ENCODE assay signal across 8 mouse cellular contexts in the genomic region with DNA sequence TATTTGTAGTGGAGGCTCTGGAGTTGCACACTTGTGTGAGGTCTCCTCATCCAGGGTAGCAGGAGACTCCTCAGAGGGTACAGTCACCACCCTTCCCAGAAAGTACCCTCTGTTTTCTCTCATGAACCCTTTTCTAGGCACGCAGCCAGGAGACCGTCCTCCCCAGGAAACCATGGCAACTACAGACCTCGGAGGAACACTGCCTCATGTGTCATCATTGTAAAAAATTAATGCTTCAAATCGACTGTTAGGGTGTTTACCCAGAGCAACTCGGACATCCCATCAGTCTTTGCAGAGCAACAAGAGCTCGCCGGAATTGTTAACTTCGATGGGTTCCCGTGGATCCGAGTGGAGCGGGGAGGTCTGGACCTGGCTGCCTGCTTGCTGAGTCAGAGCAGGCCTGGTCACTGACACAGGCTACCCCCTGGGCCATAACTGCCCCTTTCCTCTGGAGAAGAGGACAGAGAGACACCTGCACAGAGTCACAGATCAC.
A peak's percentile ranks its signal among the peaks of the same experiment; 100 is the strongest.
DNase-seq lines count a peak whose midpoint lies in the region; ATAC-seq lines count a peak whose summit lies in the region.

No protein-coding gene starts in this region.

- ATAC-seq in heart, embryonic 15.5 days (replicated peaks; ENCODE audit: insufficient number of reproducible peaks, insufficient read depth, low FRiP score, low read depth): no peak; the same call in 1 of the 2 replicates

- 60% methylated on average over 11 of the region's 11 CpGs for WGBS in heart, embryonic 10.5 days
- 35% methylated on average over 11 of the region's 11 CpGs for WGBS in heart, embryonic 15.5 days

- H3K36me3 ChIP-seq in heart, embryonic 10.5 days: no peaks in the 10 kb centered on the region
- no peaks in the 10 kb centered on the region for H3K36me3 ChIP-seq in heart, embryonic 15.5 days

- H3K9ac ChIP-seq in heart, embryonic 15.5 days: no peak overlapping the region

- no peaks in the 10 kb centered on the region for H3K27me3 ChIP-seq in heart, embryonic 10.5 days (ENCODE audit: insufficient read depth, poor library complexity, severe bottlenecking)
- H3K27me3 ChIP-seq in heart, embryonic 15.5 days: no peaks in the 10 kb centered on the region

- H3K4me2 ChIP-seq in heart, embryonic 15.5 days: no peak overlapping the region

- H3K4me1 ChIP-seq in heart, embryonic 10.5 days: peaks cover 38% of the 10 kb centered on the region
- H3K4me1 ChIP-seq in heart, embryonic 15.5 days (replicated peaks): peaks cover 35% of the 10 kb centered on the region

- peak overlapping the region; percentile 82 for H3K27ac ChIP-seq in heart, embryonic 10.5 days
- peak overlapping the region; percentile 29 for H3K27ac ChIP-seq in heart, embryonic 15.5 days

- H3K4me3 ChIP-seq in heart, embryonic 10.5 days: no peak overlapping the region
- H3K4me3 ChIP-seq in heart, embryonic 15.5 days: no peak overlapping the region

- no peaks in the 10 kb centered on the region for H3K9me3 ChIP-seq in heart, embryonic 10.5 days
- no peaks in the 10 kb centered on the region for H3K9me3 ChIP-seq in heart, embryonic 15.5 days (replicated peaks)

- DNase-seq in heart, embryonic 10.5 days (ENCODE audit: low spot score): no peak
- DNase-seq in heart, postnatal 25 days (ENCODE audit: low spot score): no peak
- DNase-seq in T-cell, adult 2 months (ENCODE audit: low spot score): peak; percentile 30
- DNase-seq in kidney, postnatal 36 days: peak; percentile 32 to 44
- peak; percentile 56 to 61 for DNase-seq in lung, postnatal 4 days
- DNase-seq in yolk sac, embryonic 10.5 days (ENCODE audit: low spot score): no peak
- no peak for DNase-seq in cerebellum, adult 8-10 months

- intact Hi-C loops in heart, postnatal 25 days (cut with DNase I): no loop called here

Comparison
In these comparisons a context has a peak if more than half of its experiments do, and no peak if none do; other contexts are left out.
1. DNase-seq: peak in T-cell, adult 2 months (single experiment), kidney, postnatal 36 days (2 of 2) and lung, postnatal 4 days (2 of 2); none in heart, embryonic 10.5 days (single experiment), heart, postnatal 25 days (single experiment), yolk sac, embryonic 10.5 days (single experiment) and cerebellum, adult 8-10 months (single experiment).